In genomic region chr19:4698856-4699255, GRCm38 (mm10) we compare ENCODE assay signal across 9 mouse cellular contexts. TPM values are rescaled to one million over a fixed set of nuclear protein-coding genes. Genes with fewer than 3 reads are reported as not detected.
DNase-seq lines count a peak whose midpoint lies in the region; ATAC-seq and TF ChIP-seq lines count a peak whose summit lies in the region.
"Had no signal": no experiment of that assay in that cellular context is flagged by ENCODE, and none has a peak within 500 bp of the region (broad histone marks: within the 10 kb centered on the region; RNA-seq: fewer than 3 reads in every experiment).

No protein-coding gene starts in this region.

- no peaks in the 10 kb centered on the region for H3K9me3 ChIP-seq in E14TG2a.4 (ENCODE audit: low read length)
- H3K9me3 ChIP-seq in forebrain, embryonic 12.5 days, result no peaks in the 10 kb centered on the region
- no peaks in the 10 kb centered on the region for H3K9me3 ChIP-seq in midbrain, embryonic 11.5 days (ENCODE audit: control insufficient read depth, low read length)

- no peak for TF ChIP-seq CTCF in gastrocnemius, adult 2 months (IDR thresholded peaks at IDR 0.05)
- no peak for TF ChIP-seq CTCF in E14TG2a.4 (conservative IDR thresholded peaks at IDR 0.05; ENCODE audit: low read length)

- intact Hi-C loops in gastrocnemius, adult 2 months (cut with DNase I), result no loop called here
- intact Hi-C loops in gastrocnemius, postnatal 14 days (cut with DNase I; ENCODE audit: low total_unique reads), result no loop called here

- no peak overlapping the region for H3K27ac ChIP-seq in gastrocnemius, adult 2 months
- no peak overlapping the region for H3K27ac ChIP-seq in forebrain, embryonic 12.5 days
- H3K27ac ChIP-seq in midbrain, embryonic 11.5 days (ENCODE audit: low read depth, low read length), result no peak overlapping the region

- peaks cover 69% of the 10 kb centered on the region for H3K27me3 ChIP-seq in E14TG2a.4 (ENCODE audit: insufficient read depth, low read length)
- H3K27me3 ChIP-seq in forebrain, embryonic 12.5 days, result peaks cover 37% of the 10 kb centered on the region
- H3K27me3 ChIP-seq in midbrain, embryonic 11.5 days (ENCODE audit: control insufficient read depth, insufficient read depth, low read length), result peaks cover 30% of the 10 kb centered on the region

- DNase-seq in gastrocnemius, adult 2 months, result no peak
- DNase-seq in gastrocnemius, postnatal 14 days, result no peak
- peak; percentile 90 for DNase-seq in midbrain, embryonic 11.5 days (ENCODE audit: low spot score, missing footprints)
- DNase-seq in urinary bladder, postnatal 36 days (ENCODE audit: low spot score in 2 of 2), result no peak
- no peak for DNase-seq in spleen, postnatal 36 days (ENCODE audit: low spot score in 2 of 2)

- no peak overlapping the region for H3K9ac ChIP-seq in forebrain, embryonic 12.5 days
- no peak overlapping the region for H3K9ac ChIP-seq in midbrain, embryonic 11.5 days (ENCODE audit: low read length)

- H3K36me3 ChIP-seq in E14TG2a.4 (ENCODE audit: insufficient read depth, low read length), result no peaks in the 10 kb centered on the region
- no peaks in the 10 kb centered on the region for H3K36me3 ChIP-seq in forebrain, embryonic 12.5 days (replicated peaks)
- H3K36me3 ChIP-seq in midbrain, embryonic 11.5 days (ENCODE audit: control insufficient read depth, insufficient read depth, low read length), result no peaks in the 10 kb centered on the region

- peak overlapping the region; percentile 71 for H3K4me3 ChIP-seq in gastrocnemius, adult 2 months
- peak overlapping the region; percentile 81 for H3K4me3 ChIP-seq in E14TG2a.4 (replicated peaks; ENCODE audit: low read length)
- H3K4me3 ChIP-seq in forebrain, embryonic 12.5 days (replicated peaks), result peak overlapping the region; percentile 53; the same call in 1 of the 2 replicates
- H3K4me3 ChIP-seq in midbrain, embryonic 11.5 days (ENCODE audit: low read depth, low read length), result no peak overlapping the region

- H3K4me2 ChIP-seq in forebrain, embryonic 12.5 days, result peak overlapping the region; percentile 69
- peak overlapping the region; percentile 77; the same call in 1 of the 2 replicates for H3K4me2 ChIP-seq in midbrain, embryonic 11.5 days

- 36% methylated on average over 8 of the region's 8 CpGs for WGBS in forebrain, embryonic 12.5 days
- WGBS in midbrain, embryonic 11.5 days, result 35% methylated on average over 8 of the region's 8 CpGs

- peaks cover 18% of the 10 kb centered on the region for H3K4me1 ChIP-seq in E14TG2a.4 (replicated peaks; ENCODE audit: low read depth, low read length)
- H3K4me1 ChIP-seq in forebrain, embryonic 12.5 days, result peaks cover 12% of the 10 kb centered on the region; the same call in 1 of the 2 replicates
- H3K4me1 ChIP-seq in midbrain, embryonic 11.5 days (ENCODE audit: control insufficient read depth, insufficient read depth, low read length), result peaks cover 13% of the 10 kb centered on the region; the same call in 1 of the 2 replicates

- no peak for ATAC-seq in forebrain, embryonic 12.5 days (ENCODE audit: low FRiP score)
- ATAC-seq in midbrain, embryonic 11.5 days (ENCODE audit: low FRiP score), result no peak
- ATAC-seq in activated CD4-positive, CD25-positive, alpha-beta regulatory T cell, adult 4 months, result no peak

RNA-seq across cellular contexts. Expression of gene Gm960, which starts 0.4 kb away (rescaled TPM):
- total RNA-seq in gastrocnemius, adult 2 months (2021), result under 1 TPM in 1 of 2 experiments, not detected in 1; 0.11 TPM
- under 1 TPM; 0.12 to 0.71 TPM for total RNA-seq in gastrocnemius, postnatal 14 days (2021)
- polyA plus RNA-seq in forebrain, embryonic 12.5 days (2016; fragmentation: Nextera tagmentation; extraction: Ambion mirVana), result 4.5 and 5.4 TPM in 2 replicates
- 2.3 and 3.4 TPM in 2 replicates for polyA plus RNA-seq in midbrain, embryonic 11.5 days (2014; fragmentation: Nextera tagmentation; extraction: Ambion mirVana)
- not detected for polyA plus RNA-seq in activated CD4-positive, CD25-positive, alpha-beta regulatory T cell, adult 4 months (2017; shearing (Covaris generic))
- total RNA-seq: common myeloid progenitor, adult 5-6 weeks had no signal

RNA-seq across cellular contexts. Expression of gene Sptbn2, which starts 12.1 kb away (rescaled TPM):
- under 1 TPM in 1 of 2 experiments, not detected in 1; 0.03 TPM for total RNA-seq in gastrocnemius, adult 2 months (2021)
- under 1 TPM; 0.23 to 0.40 TPM for total RNA-seq in gastrocnemius, postnatal 14 days (2021)
- polyA plus RNA-seq in forebrain, embryonic 12.5 days (2016; fragmentation: Nextera tagmentation; extraction: Ambion mirVana), result 25.2 and 27.3 TPM in 2 replicates
- 13.4 and 14.0 TPM in 2 replicates for polyA plus RNA-seq in midbrain, embryonic 11.5 days (2014; fragmentation: Nextera tagmentation; extraction: Ambion mirVana)
- under 1 TPM; 0.11 to 0.17 TPM for polyA plus RNA-seq in activated CD4-positive, CD25-positive, alpha-beta regulatory T cell, adult 4 months (2017; shearing (Covaris generic))

RNA-seq across cellular contexts. Expression of gene Rbm4b, which starts 57.4 kb away (rescaled TPM):
- total RNA-seq in gastrocnemius, adult 2 months (2021), result 1 to 10 TPM; 2.1 to 2.7 TPM
- 1 to 10 TPM; 2.5 to 3.4 TPM for total RNA-seq in gastrocnemius, postnatal 14 days (2021)
- 151 and 159 TPM in 2 replicates for polyA plus RNA-seq in forebrain, embryonic 12.5 days (2016; fragmentation: Nextera tagmentation; extraction: Ambion mirVana)
- polyA plus RNA-seq in midbrain, embryonic 11.5 days (2014; fragmentation: Nextera tagmentation; extraction: Ambion mirVana), result 137 and 152 TPM in 2 replicates
- 100 to 1,000 TPM in 1 of 2 experiments, 10 to 100 TPM in 1; 87.2 to 107 TPM for polyA plus RNA-seq in activated CD4-positive, CD25-positive, alpha-beta regulatory T cell, adult 4 months (2017; shearing (Covaris generic))

Comparison
In these comparisons a context has a peak if more than half of its experiments do, and no peak if none do; other contexts are left out.
1. RNA of gene Sptbn2, which starts 12.1 kb away (polyA plus RNA-seq): 25.2 to 27.3 TPM in forebrain, embryonic 12.5 days and 13.4 to 14.0 TPM in midbrain, embryonic 11.5 days; 0.11 to 0.17 TPM in activated CD4-positive, CD25-positive, alpha-beta regulatory T cell, adult 4 months; every median in the first group is over 10 times any median in the second.